Mouse (Mus musculus) megakaryocyte, embryonic 14.5 days (primary cell): ENCODE data around the gene Tmem63c.

ENCODE experiments used
- FLI1 ChIP-seq: IDR thresholded peaks from 2 replicates; pipeline ENCODE4 v1.6.1; 2012; ENCODE audit warnings: low read length, inconsistent platforms, mixed read lengths
- GATA1 ChIP-seq: IDR thresholded peaks from 3 replicates; pipeline ENCODE4 v1.6.1; 2012; ENCODE audit warnings: mixed read lengths, low read length, inconsistent platforms, borderline replicate concordance

GRCm38 (mm10) chr12:87093249-87093648, 72.1 kb downstream of the Tmem63c start:
- TF ChIP-seq GATA1 = no peak
- TF ChIP-seq FLI1 = no peak
